Mouse (Mus musculus): ENCODE measurements around the gene Gabpb2.

DNA sequence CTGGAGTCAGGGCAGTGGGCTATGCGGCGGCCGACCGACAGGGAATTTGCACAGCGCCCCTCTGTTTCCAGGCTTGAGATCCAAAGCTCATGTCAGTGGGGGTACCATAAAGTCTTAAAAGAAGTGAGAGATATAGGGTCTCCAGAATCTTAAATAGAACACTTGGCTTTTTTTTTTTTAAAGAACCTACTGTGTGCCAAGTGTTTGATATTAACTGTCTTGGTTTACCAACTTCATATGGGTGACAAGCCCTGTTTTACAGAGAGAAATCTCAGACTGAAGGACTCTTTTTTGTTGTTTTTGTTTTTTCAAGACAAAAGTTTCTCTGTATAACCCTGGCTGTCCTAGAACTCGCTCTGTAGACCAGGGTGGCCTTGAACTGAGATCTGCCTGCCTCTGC lies 76.9 kb downstream of the Gabpb2 start:
- TF ChIP-seq CTCF (IDR thresholded peaks at IDR 0.05; ENCODE audit: borderline replicate concordance, insufficient read depth, low read length) (no peak), POLR2A (IDR thresholded peaks at IDR 0.05; ENCODE audit: low read depth, low read length) (no peak)

Measured in embryonic fibroblast, embryonic 13.5 days (primary cell).